Mouse (Mus musculus) neural tube, embryonic 11.5 days (tissue): Measurements from ENCODE around the gene Caskin1. TPM values are rescaled to one million over a fixed set of nuclear protein-coding genes. Genes with fewer than 3 reads are reported as not detected.
A peak's percentile ranks its signal among the peaks of the same experiment; 100 is the strongest.

Experiments used
- ATAC-seq: fragments of 200-750 bp; cut with Nextera tagmentation; 2 replicates; pipeline ENCODE4 v1.8.0; 2017; ENCODE audit warnings: moderate number of reproducible peaks, mild to moderate bottlenecking, moderate TSS enrichment, moderate library complexity; ENCODE audit not compliant: insufficient read depth, low FRiP score, low TSS enrichment
- DNase-seq: peaks from one replicate; pipeline ENCODE4 v3.0.0-alpha.2; 2015; ENCODE audit warnings: low spot score
- H3K27ac ChIP-seq: fragments of 300-500 bp; sonication (generic); 2 replicates; pipeline ENCODE4 v1.5.1; 2014; ENCODE audit warnings: low read depth, mild to moderate bottlenecking, low read length
- H3K27me3 ChIP-seq: fragments of 300-500 bp; sonication (generic); 2 replicates; pipeline ENCODE4 v1.6.1; 2014; ENCODE audit warnings: mild to moderate bottlenecking, low read length, mixed read lengths; ENCODE audit not compliant: control insufficient read depth, insufficient read depth
- H3K36me3 ChIP-seq: fragments of 300-500 bp; sonication (generic); 2 replicates; pipeline ENCODE4 v1.6.1; 2014; ENCODE audit warnings: mild to moderate bottlenecking, low read length, moderate library complexity, mixed read lengths; ENCODE audit not compliant: control insufficient read depth, insufficient read depth
- H3K4me1 ChIP-seq: fragments of 300-500 bp; sonication (generic); 2 replicates; pipeline ENCODE4 v1.6.1; 2014; ENCODE audit warnings: low read length, mixed read lengths; ENCODE audit not compliant: control insufficient read depth, insufficient read depth
- H3K4me2 ChIP-seq: fragments of 300-500 bp; sonication (generic); 2 replicates; pipeline ENCODE4 v1.6.1; 2014; ENCODE audit warnings: low read depth, mild to moderate bottlenecking, moderate library complexity
- H3K4me3 ChIP-seq: fragments of 300-500 bp; sonication (generic); 2 replicates; pipeline ENCODE4 v1.5.1; 2014; ENCODE audit warnings: low read depth, low read length
- H3K9ac ChIP-seq: fragments of 300-500 bp; sonication (generic); 2 replicates; pipeline ENCODE4 v1.6.1; 2014; ENCODE audit warnings: mild to moderate bottlenecking, low read length
- H3K9me3 ChIP-seq: fragments of 300-500 bp; sonication (generic); 2 replicates; pipeline ENCODE4 v1.6.1; 2016; ENCODE audit warnings: low read length; ENCODE audit not compliant: control insufficient read depth
- WGBS: fragments of 180-500 bp; shearing (Covaris S2); extraction: QIAGEN DNeasy Blood & Tissue Kit; methylation state at CpG from one replicate; pipeline ENCODE4 v1.1.7; 2014; 5-methylcytosine and 5-hydroxymethylcytosine counted together
- polyA plus RNA-seq: library from polyadenylated mRNA; unstranded; fragments of >200 nt; fragmentation: Nextera tagmentation; extraction: Ambion mirVana; gene quantifications from 2 replicates; pipeline ENCODE4 v1.2.1, GENCODE M21; 2014

The Caskin1 gene
- polyA plus RNA-seq, 1 experiment from 2014 or later, result 7.4 TPM

- peaks cover 2% of the 10 kb centered on the region; the same call in 1 of the 2 replicates for H3K36me3 ChIP-seq
- DNase-seq (no peak), ATAC-seq (no peak; the same call in 1 of the 2 replicates)
- peak overlapping the region; percentile 98 for H3K4me2 ChIP-seq
- H3K27me3 ChIP-seq, result no peaks in the 10 kb centered on the region
- peaks cover 16% of the 10 kb centered on the region for H3K4me1 ChIP-seq
- H3K27ac ChIP-seq, result peak overlapping the region; percentile 61
- H3K9me3 ChIP-seq, result no peaks in the 10 kb centered on the region
- H3K9ac ChIP-seq, result peak overlapping the region; percentile 85
- peak overlapping the region; percentile 78 for H3K4me3 ChIP-seq
- 17% methylated on average over 7 of the region's 7 CpGs for WGBS
Measured at GRCm38 (mm10) chr17:24469336-24469909, 19.0 kb upstream of the Caskin1 start.

- Histone ChIP-seq H3K9ac (peak within 1 kb of the TSS; percentile 85), H3K9me3 (no peaks in the 10 kb centered on the region), H3K4me1 (peaks cover 16% of the 10 kb centered on the region), H3K27me3 (no peaks in the 10 kb centered on the region), H3K4me3 (peak within 1 kb of the TSS; percentile 78), H3K27ac (peak within 1 kb of the TSS; percentile 61), H3K36me3 (peaks cover 4% of the 10 kb centered on the region; the same call in 1 of the 2 replicates), H3K4me2 (peak within 1 kb of the TSS; percentile 98)
- ATAC-seq, result peak; percentile 97
- under 1% methylated on average over 71 of the region's 75 CpGs for WGBS
- DNase-seq, result peak; percentile 99
Measured at GRCm38 (mm10) chr17:24469910-24470602, 18.3 kb upstream of the Caskin1 start, which contains the start of the genes E4f1 and Pgp. Gene E4f1, minus strand, starts transcription at chr17:24470313. Gene Pgp, plus strand, starts transcription at chr17:24470392.

- H3K36me3 ChIP-seq, result peaks cover 7% of the 10 kb centered on the region
- H3K27ac ChIP-seq, result peak overlapping the region; percentile 47
- peaks cover 16% of the 10 kb centered on the region for H3K4me1 ChIP-seq
- no peaks in the 10 kb centered on the region for H3K27me3 ChIP-seq
- DNase-seq (no peak), ATAC-seq (no peak)
- WGBS, result under 1% methylated on average over 68 of the region's 68 CpGs
- peak overlapping the region; percentile 78 for H3K4me3 ChIP-seq
- H3K9me3 ChIP-seq, result no peaks in the 10 kb centered on the region
- peak overlapping the region; percentile 85 for H3K9ac ChIP-seq
- peak overlapping the region; percentile 98 for H3K4me2 ChIP-seq
Measured at GRCm38 (mm10) chr17:24470701-24471527, 17.5 kb upstream of the Caskin1 start.

GRCm38 (mm10) chr17:24472512-24472911 lies 15.9 kb upstream of the Caskin1 start:
- DNase-seq (no peak), ATAC-seq (no peak)
- Histone ChIP-seq H3K27ac (no peak overlapping the region), H3K9ac (no peak overlapping the region), H3K36me3 (peaks cover 14% of the 10 kb centered on the region), H3K4me2 (peak overlapping the region; percentile 98; the same call in 1 of the 2 replicates), H3K4me1 (peaks cover 16% of the 10 kb centered on the region), H3K9me3 (no peaks in the 10 kb centered on the region), H3K27me3 (no peaks in the 10 kb centered on the region), H3K4me3 (0 out of 2 replicates have a peak overlapping the region, but pooled peaks have one; percentile 78)
- WGBS, result 75% methylated on average over 4 of the region's 4 CpGs

GRCm38 (mm10) chr17:24473612-24474275 lies 14.7 kb upstream of the Caskin1 start, which contains the start of gene Bricd5:
Gene Bricd5, plus strand, starts transcription at chr17:24473884.
- peaks cover 20% of the 10 kb centered on the region for H3K4me1 ChIP-seq
- no peaks in the 10 kb centered on the region for H3K9me3 ChIP-seq
- DNase-seq, result no peak
- H3K27ac ChIP-seq, result no peak within 1 kb of the TSS
- H3K9ac ChIP-seq, result no peak within 1 kb of the TSS
- 0 out of 2 replicates have a peak within 1 kb of the TSS, but pooled peaks have one; percentile 4 for H3K4me2 ChIP-seq
- 87% methylated on average over 6 of the region's 6 CpGs for WGBS
- H3K4me3 ChIP-seq, result 0 out of 2 replicates have a peak within 1 kb of the TSS, but pooled peaks have one; percentile 8
- no peak for ATAC-seq
- peaks cover 14% of the 10 kb centered on the region for H3K36me3 ChIP-seq
- H3K27me3 ChIP-seq, result no peaks in the 10 kb centered on the region

GRCm38 (mm10) chr17:24474557-24474956 lies 13.8 kb upstream of the Caskin1 start:
- Histone ChIP-seq H3K9ac (no peak overlapping the region), H3K36me3 (peaks cover 14% of the 10 kb centered on the region), H3K9me3 (no peaks in the 10 kb centered on the region), H3K4me3 (no peak overlapping the region), H3K4me1 (peaks cover 20% of the 10 kb centered on the region), H3K27ac (no peak overlapping the region), H3K27me3 (no peaks in the 10 kb centered on the region), H3K4me2 (no peak overlapping the region)
- 89% methylated on average over 5 of the region's 5 CpGs for WGBS
- ATAC-seq, result no peak
- no peak for DNase-seq

GRCm38 (mm10) chr17:24475586-24475985 lies 12.8 kb upstream of the Caskin1 start:
- Histone ChIP-seq H3K4me1 (peaks cover 20% of the 10 kb centered on the region), H3K9ac (no peak overlapping the region), H3K9me3 (no peaks in the 10 kb centered on the region), H3K36me3 (peaks cover 14% of the 10 kb centered on the region), H3K27ac (no peak overlapping the region), H3K4me3 (no peak overlapping the region), H3K4me2 (no peak overlapping the region), H3K27me3 (no peaks in the 10 kb centered on the region)
- ATAC-seq, result no peak
- WGBS, result 95% methylated on average over 6 of the region's 6 CpGs
- no peak for DNase-seq
